Mouse (Mus musculus): ENCODE results near the gene Slc39a8.

Slc39a8 gene

GRCm38 (mm10) chr3:135844835-135845234 is 19.8 kb downstream of the Slc39a8 start:
- in situ Hi-C loops (cut with MboI, MseI) = no loop called here

- in situ Hi-C loops (cut with MboI, MseI) = no loop called here
Observed at GRCm38 (mm10) chr3:135845860-135846259, 20.8 kb downstream of the Slc39a8 start.

- in situ Hi-C loops (cut with MboI, MseI) = no loop called here
Observed at GRCm38 (mm10) chr3:135851607-135852006, 26.5 kb downstream of the Slc39a8 start.

- in situ Hi-C loops (cut with MboI, MseI) = no loop called here
Observed at GRCm38 (mm10) chr3:135853604-135854297, 28.7 kb downstream of the Slc39a8 start.

GRCm38 (mm10) chr3:135854298-135854984 is 29.4 kb downstream of the Slc39a8 start:
- in situ Hi-C loops (cut with MboI, MseI) = no loop called here

GRCm38 (mm10) chr3:135854985-135855340 is 29.9 kb downstream of the Slc39a8 start:
- in situ Hi-C loops (cut with MboI, MseI) = no loop called here

- in situ Hi-C loops (cut with MboI, MseI) = no loop called here
Observed at GRCm38 (mm10) chr3:135856303-135856702, 31.2 kb downstream of the Slc39a8 start.

GRCm38 (mm10) chr3:135857134-135857533 is 32.1 kb downstream of the Slc39a8 start:
- in situ Hi-C loops (cut with MboI, MseI) = no loop called here

GRCm38 (mm10) chr3:135859431-135859830 is 34.4 kb downstream of the Slc39a8 start:
- in situ Hi-C loops (cut with MboI, MseI) = no loop called here

- in situ Hi-C loops (cut with MboI, MseI) = no loop called here
Observed at GRCm38 (mm10) chr3:135862804-135863203, 37.7 kb downstream of the Slc39a8 start.

- in situ Hi-C loops (cut with MboI, MseI) = no loop called here
Observed at GRCm38 (mm10) chr3:135869041-135869440, 44.0 kb downstream of the Slc39a8 start.

GRCm38 (mm10) chr3:135872325-135872724 is 47.2 kb downstream of the Slc39a8 start:
- in situ Hi-C loops (cut with MboI, MseI) = no loop called here

- in situ Hi-C loops (cut with MboI, MseI) = no loop called here
Observed at GRCm38 (mm10) chr3:135873596-135873995, 48.5 kb downstream of the Slc39a8 start.

- in situ Hi-C loops (cut with MboI, MseI) = no loop called here
Observed at GRCm38 (mm10) chr3:135878048-135878447, 53.0 kb downstream of the Slc39a8 start.

- in situ Hi-C loops (cut with MboI, MseI) = no loop called here
Observed at GRCm38 (mm10) chr3:135885927-135886658, 61.0 kb downstream of the Slc39a8 start.

GRCm38 (mm10) chr3:135886659-135887027 is 61.6 kb downstream of the Slc39a8 start:
- in situ Hi-C loops (cut with MboI, MseI) = no loop called here

- in situ Hi-C loops (cut with MboI, MseI) = no loop called here
Observed at GRCm38 (mm10) chr3:135887033-135887855, 62.2 kb downstream of the Slc39a8 start.

- in situ Hi-C loops (cut with MboI, MseI) = no loop called here
Observed at GRCm38 (mm10) chr3:135887856-135888155, 62.7 kb downstream of the Slc39a8 start.

- in situ Hi-C loops (cut with MboI, MseI) = no loop called here
Observed at GRCm38 (mm10) chr3:135889401-135889800, 64.3 kb downstream of the Slc39a8 start.

- in situ Hi-C loops (cut with MboI, MseI) = no loop called here
Observed at GRCm38 (mm10) chr3:135903366-135903765, 78.3 kb downstream of the Slc39a8 start.

GRCm38 (mm10) chr3:135904881-135905280 is 79.8 kb downstream of the Slc39a8 start:
- in situ Hi-C loops (cut with MboI, MseI) = no loop called here

GRCm38 (mm10) chr3:135905729-135906128 is 80.7 kb downstream of the Slc39a8 start:
- in situ Hi-C loops (cut with MboI, MseI) = no loop called here
